Mouse (Mus musculus): ENCODE results near the gene Olfr675.
"Not testable (repeated sequence)": the region's sequence is repeated elsewhere in the genome, so short reads cannot be mapped to it uniquely, and the experiment has no call there.

Olfr675 gene

DNA sequence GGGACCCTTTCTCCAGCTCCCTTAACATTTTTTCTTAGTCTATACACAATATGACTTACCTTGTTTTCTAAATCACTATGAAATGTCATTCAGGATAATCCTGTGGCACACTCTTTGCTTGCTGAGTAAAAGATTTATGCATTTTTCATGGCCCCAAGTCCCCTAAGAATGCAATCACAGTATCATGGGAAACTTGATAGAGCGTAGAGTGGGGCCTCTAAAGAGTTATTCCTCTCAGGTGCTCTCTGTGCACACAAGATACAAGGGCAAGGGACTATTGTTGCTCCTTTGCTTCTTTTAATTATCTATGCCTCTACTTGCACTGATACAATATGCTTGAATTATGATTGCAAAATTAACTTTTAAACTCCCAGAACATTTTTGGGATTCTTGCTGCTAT lies at the start of gene Olfr675:
Olfr675 (minus strand) TSS at position 101 of the 400 bp plus-strand sequence.
- H3K36me3 ChIP-seq (ENCODE audit: control insufficient read depth, insufficient read depth, low read length, poor library complexity, severe bottlenecking), result no peaks in the 10 kb centered on the region
- DNase-seq (ENCODE audit: low read depth, low spot score), result no peak
- H3K27me3 ChIP-seq (ENCODE audit: control insufficient read depth, insufficient read depth, low read length, poor library complexity, severe bottlenecking), result no peaks in the 10 kb centered on the region

DNA sequence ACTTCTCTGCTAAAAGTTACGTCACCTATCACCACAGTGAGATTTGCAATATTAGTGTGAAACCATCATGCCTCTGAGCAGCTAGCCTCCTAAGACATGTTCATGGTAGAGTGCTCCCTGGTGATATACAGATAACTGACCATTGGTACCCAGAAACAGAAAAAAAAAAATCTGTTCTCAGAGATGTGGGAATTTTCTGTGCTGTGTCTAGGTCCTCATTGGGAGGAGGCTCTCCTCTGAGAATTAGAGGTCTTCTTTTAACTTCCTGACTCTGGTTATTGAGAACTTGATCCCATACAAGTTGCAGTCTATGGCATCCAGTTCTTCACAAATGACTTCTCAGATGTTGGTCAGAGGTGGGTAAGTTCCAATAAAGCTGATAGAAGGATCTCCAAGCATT lies 35.9 kb upstream of the Olfr675 start, which contains the start of gene Olfr678:
Olfr678 (plus strand) TSS at position 301 of the 400 bp plus-strand sequence.
- Histone ChIP-seq H3K36me3 (ENCODE audit: control insufficient read depth, insufficient read depth, low read length, poor library complexity, severe bottlenecking) (no peaks in the 10 kb centered on the region), H3K27me3 (ENCODE audit: control insufficient read depth, insufficient read depth, low read length, poor library complexity, severe bottlenecking) (no peaks in the 10 kb centered on the region)
- no peak for DNase-seq (ENCODE audit: low read depth, low spot score)

DNA sequence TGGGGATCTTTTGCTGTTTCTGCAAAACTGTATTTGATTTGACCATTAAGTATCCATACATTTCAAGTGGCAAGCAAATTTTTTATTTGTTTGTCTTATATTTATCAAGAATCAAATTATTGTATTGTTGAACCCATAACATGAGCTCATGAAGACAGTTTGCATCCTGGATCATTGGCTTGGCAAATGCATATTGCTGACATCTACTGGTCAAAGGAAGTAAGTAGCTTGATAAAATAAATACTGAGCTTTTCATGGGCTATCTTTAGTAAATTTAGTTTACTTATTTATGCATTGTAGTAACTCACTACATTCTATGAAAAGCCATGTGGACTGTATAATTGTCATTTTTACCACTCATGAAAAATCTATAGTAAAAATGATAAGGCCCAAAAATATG lies 30.7 kb upstream of the Olfr675 start:
- no peak for DNase-seq (ENCODE audit: low read depth, low spot score)
- H3K27me3 ChIP-seq (ENCODE audit: control insufficient read depth, insufficient read depth, low read length, poor library complexity, severe bottlenecking), result no peaks in the 10 kb centered on the region
- no peaks in the 10 kb centered on the region for H3K36me3 ChIP-seq (ENCODE audit: control insufficient read depth, insufficient read depth, low read length, poor library complexity, severe bottlenecking)

DNA sequence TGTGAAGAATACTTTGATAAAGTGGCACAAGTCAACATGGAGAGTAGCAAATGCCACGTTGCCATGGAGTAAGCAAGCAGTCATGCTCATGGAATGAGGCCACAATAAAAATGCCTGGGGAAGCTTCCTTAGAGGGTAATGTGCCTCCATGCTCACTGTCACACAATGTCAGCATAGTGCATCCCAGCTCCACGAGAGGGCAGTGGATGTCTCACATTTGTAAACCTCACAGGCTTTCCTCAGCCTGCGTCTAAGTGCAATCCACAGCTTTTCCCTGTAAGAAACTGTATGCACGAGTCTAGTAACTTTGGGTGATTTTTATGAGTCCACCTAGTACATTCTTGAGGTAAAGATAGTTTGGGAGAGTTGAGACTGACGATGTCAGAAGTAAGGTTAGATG lies 5.6 kb upstream of the Olfr675 start:
- not testable (repeated sequence) for H3K27me3 ChIP-seq (ENCODE audit: control insufficient read depth, insufficient read depth, low read length, poor library complexity, severe bottlenecking); DNase-seq (ENCODE audit: low read depth, low spot score); H3K36me3 ChIP-seq (ENCODE audit: control insufficient read depth, insufficient read depth, low read length, poor library complexity, severe bottlenecking)

DNA sequence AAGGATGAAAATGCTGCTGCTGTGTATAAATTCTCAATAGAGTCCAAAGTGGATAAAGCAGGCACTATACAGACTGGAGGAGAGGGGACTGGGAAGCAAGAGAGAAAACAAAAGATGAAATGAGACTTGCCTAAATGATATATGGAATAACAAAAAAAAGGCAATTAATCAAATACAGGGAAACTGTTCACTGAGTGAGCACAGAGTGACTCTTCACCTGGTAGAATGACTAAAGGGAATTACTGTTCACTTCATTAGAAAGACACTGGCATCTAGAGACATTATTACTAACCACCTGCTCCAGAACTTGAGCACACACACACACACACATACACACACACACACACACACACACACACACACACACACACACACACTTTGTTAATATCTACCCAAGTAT lies 4.1 kb upstream of the Olfr675 start, which contains the start of gene Olfr676:
Olfr676 (plus strand) TSS at position 301 of the 400 bp plus-strand sequence.
- Histone ChIP-seq H3K27me3 (ENCODE audit: control insufficient read depth, insufficient read depth, low read length, poor library complexity, severe bottlenecking) (no peaks in the 10 kb centered on the region), H3K36me3 (ENCODE audit: control insufficient read depth, insufficient read depth, low read length, poor library complexity, severe bottlenecking) (no peaks in the 10 kb centered on the region)
- no peak for DNase-seq (ENCODE audit: low read depth, low spot score)

DNA sequence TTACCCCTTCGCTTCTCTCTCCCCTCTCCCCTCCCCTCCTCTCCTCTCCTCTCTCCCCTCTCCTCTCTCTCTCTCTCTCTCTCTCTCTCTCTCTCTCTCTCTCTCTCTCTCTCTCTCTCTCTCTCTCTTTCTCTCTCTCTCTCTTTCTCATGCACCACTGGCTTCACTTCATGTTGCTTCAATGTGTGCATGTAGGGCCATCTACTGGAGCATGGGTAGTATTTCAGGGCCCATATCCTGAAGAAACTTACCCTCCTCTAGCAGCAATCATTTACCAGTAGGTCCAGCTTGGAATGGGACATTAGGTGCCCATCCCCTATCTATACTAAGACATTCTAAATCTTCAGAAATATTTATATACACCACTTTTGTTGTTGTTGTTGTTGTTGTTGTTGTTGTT lies 5.7 kb downstream of the Olfr675 start:
- no peaks in the 10 kb centered on the region for H3K36me3 ChIP-seq (ENCODE audit: control insufficient read depth, insufficient read depth, low read length, poor library complexity, severe bottlenecking)
- no peak for DNase-seq (ENCODE audit: low read depth, low spot score)
- no peaks in the 10 kb centered on the region for H3K27me3 ChIP-seq (ENCODE audit: control insufficient read depth, insufficient read depth, low read length, poor library complexity, severe bottlenecking)

DNA sequence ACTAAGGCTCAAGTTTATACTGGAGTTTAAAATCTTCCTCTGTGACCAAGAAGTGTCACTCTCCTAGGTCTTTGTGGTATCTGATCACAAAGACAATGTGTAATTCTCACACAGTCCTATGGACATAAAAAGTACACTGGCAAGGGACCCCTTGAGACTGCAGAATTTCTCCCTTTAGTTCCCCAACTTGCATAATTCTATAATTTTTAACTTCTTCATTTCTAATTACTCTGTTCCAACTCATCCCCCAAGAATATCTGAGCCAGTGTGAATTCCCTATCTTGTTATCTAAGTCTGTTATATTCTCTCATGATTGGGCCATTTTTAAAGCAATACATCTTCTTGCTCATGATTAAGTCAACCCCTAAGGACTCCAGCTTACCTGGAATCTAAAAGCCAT lies 26.3 kb downstream of the Olfr675 start, which contains the start of gene Olfr672:
Olfr672 (minus strand) TSS at position 101 of the 400 bp plus-strand sequence.
- no peak for DNase-seq (ENCODE audit: low read depth, low spot score)
- Histone ChIP-seq H3K27me3 (ENCODE audit: control insufficient read depth, insufficient read depth, low read length, poor library complexity, severe bottlenecking) (no peaks in the 10 kb centered on the region), H3K36me3 (ENCODE audit: control insufficient read depth, insufficient read depth, low read length, poor library complexity, severe bottlenecking) (no peaks in the 10 kb centered on the region)

DNA sequence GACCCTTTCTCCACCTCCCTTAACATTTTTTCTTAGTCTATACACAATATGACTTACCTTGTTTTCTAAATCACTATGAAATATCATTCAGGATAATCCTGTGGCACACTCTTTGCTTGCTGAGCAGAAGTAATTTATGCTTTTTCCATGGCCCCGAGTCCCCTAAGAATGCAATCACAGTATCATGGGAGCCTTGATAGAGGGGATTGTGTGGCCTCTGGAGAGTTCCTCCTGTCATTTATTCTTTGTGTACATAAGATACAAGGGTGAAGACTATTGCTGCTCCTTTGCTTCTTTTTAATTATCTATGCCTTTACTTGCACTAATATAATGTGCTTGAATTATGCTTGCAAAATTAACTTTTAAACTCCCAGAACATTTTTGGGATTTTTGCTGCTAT lies 49.2 kb downstream of the Olfr675 start, which contains the start of gene Olfr671:
Olfr671 (minus strand) TSS at position 101 of the 400 bp plus-strand sequence.
- Histone ChIP-seq H3K27me3 (ENCODE audit: control insufficient read depth, insufficient read depth, low read length, poor library complexity, severe bottlenecking) (no peaks in the 10 kb centered on the region), H3K36me3 (ENCODE audit: control insufficient read depth, insufficient read depth, low read length, poor library complexity, severe bottlenecking) (no peaks in the 10 kb centered on the region)
- no peak for DNase-seq (ENCODE audit: low read depth, low spot score)

DNA sequence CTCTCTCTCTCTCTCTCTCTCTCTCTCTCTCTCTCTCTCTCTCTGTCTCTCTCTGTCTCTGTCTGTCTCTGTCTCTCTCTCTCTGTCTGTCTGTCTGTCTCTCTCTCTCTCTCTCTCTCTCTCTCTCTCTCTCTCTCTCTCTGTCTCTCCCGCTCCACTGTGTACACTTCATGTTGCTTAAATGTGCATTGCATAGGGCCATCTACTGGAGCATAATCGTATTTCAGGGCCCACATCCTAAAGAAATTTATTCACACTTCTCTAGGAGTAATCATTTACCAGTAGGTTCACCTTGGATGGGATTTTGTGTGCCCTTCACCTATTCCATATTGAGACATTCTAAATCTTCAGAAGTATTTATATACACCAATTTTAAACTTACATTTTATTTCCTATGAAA lies 55.8 kb downstream of the Olfr675 start:
- not testable (repeated sequence) for H3K27me3 ChIP-seq (ENCODE audit: control insufficient read depth, insufficient read depth, low read length, poor library complexity, severe bottlenecking); H3K36me3 ChIP-seq (ENCODE audit: control insufficient read depth, insufficient read depth, low read length, poor library complexity, severe bottlenecking); DNase-seq (ENCODE audit: low read depth, low spot score)
